Mouse (Mus musculus) spleen, postnatal 4 days (tissue): ENCODE results near the gene Nkx2-4.

Experiments
- DNase-seq, 2 experiments: peaks; one replicate each; pipeline ENCODE4 v3.0.0; 2022; ENCODE audit warnings: low spot score in 2 of 2

Gene Nkx2-4

GRCm38 (mm10) chr2:147085072-147085870, at the start of gene Nkx2-4:
Nkx2-4 (minus strand) TSS chr2:147085445.
- DNase-seq, result no peak

- DNase-seq, result no peak
These were observed 42.1 kb upstream of the Nkx2-4 start for GRCm38 (mm10) chr2:147127366-147127765.

DNA sequence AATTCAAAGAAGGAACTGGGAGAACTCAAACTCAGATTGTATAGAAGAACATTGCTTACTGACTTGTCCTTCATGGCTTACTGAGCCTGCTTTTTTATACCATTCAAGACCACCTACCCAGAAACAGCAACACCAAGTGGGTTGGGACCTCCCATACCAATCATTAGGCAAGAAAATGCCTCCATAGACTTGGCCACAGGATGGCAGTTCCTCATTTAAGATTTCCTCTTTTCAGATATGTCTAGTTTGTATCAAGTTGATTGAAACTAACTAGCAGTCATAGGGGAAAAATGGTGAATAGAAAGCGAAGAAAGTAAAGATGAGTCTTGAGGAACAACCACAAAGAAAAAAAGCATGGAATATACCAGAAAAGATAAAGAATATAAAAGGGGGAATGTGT, 34.5 kb upstream of the Nkx2-4 start:
- DNase-seq, result no peak

DNA sequence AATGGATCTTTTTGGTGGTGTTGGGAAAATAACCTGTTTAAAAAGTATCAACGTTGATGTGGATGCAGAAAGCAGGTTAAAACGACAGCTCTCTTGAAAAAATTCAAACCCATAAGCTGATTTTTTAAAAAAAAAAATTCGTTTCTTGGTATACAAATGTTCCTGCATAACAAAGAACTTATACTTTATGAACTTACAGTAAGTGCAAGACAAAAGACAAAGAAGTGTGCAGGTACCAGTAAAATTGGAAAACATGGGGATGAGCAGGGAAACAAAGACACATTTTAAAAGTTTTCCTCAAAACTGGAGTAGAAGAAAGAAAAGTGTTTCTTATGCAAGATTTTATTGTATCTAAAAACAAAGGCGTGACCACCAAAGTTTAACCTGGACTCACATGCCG, 1.2 kb upstream of the Nkx2-4 start:
- DNase-seq, result no peak

DNA sequence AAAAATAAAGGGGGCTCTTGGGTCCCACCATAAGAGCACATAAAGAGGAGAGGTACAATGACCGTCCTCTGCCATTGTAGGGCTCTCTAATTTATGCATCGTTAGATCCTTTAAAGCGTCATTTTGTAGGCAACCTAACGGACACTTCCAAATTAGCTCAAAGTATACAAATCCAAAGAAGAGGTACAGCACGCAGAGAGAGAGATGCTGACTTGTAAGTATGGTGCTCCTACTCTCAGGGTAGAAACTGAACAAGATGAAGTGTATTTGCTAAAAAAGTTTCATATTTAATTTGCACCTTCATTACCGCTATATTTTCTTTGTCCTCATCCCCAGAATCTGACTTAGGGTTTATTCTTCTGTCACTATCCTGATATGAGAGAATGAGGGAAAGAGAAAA, 692 bp upstream of the Nkx2-4 start:
- DNase-seq, result no peak

GRCm38 (mm10) chr2:147084366-147085071, 726 bp downstream of the Nkx2-4 start:
- DNase-seq, result peak; percentile 13 to 67

DNA sequence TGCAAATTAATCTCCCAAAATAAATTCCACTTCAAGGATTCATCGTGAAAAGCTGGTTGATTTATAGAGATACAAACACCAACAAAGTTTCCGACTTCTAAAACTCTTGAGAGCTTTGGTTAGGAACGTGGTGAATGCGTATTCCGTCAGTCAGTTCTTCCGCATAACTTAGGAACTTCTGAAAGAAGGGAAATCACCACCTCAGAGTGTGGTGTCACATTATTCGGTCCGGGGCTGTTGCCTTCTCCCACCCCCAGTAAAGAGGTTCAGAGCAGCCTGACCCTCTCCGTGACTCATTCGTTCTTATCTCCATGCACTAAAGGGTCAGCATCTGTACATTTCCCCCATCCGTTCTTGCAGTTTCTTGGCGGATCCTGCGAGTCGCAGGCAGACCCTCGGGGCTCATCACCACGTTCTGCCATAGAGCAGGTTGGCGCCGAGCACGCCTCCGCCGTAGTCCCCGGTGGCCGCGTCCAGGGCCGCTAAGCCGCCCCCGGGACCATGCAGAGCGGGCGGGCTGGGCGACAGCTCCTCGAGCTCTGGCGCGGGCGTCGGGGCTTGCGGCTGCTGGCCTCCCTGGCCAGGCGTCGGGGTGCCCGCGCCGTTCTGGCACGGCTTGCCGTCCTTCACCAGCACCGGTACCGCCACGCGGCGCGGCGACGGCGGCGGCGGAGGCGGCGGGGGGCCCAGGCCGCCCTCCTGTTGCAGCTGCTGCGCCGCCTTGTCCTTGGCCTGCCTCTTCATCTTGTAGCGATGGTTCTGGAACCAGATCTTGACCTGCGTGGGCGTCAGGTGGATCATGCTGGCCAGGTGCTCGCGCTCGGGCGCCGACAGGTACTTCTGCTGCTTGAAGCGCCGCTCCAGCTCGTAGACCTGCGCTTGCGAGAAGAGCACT, 1.5 kb downstream of the Nkx2-4 start:
- DNase-seq, result peak in 1 of 2 experiments; percentile 13

GRCm38 (mm10) chr2:147082391-147082790, 2.9 kb downstream of the Nkx2-4 start:
- no peak for DNase-seq

GRCm38 (mm10) chr2:147074399-147074798, 10.8 kb downstream of the Nkx2-4 start:
- no peak for DNase-seq

DNA sequence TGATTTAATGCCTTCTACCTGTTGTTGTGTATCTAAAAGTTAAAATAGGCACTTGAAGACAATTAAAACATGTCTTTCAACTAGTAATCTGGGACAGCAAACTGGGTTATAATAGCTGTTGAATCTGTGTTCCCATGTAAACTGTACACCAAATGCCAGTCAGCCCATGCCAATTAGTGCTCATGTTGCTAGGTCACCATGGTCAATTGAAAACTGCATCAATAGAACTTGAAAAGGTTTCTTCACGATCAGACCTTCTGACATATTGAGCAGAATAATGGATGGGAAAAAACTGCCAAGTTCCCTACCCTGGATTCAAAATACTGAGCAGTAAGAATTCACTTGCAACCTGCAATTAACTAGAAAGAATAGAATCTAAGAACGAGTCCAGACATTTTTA, 11.3 kb downstream of the Nkx2-4 start:
- DNase-seq, result no peak

DNA sequence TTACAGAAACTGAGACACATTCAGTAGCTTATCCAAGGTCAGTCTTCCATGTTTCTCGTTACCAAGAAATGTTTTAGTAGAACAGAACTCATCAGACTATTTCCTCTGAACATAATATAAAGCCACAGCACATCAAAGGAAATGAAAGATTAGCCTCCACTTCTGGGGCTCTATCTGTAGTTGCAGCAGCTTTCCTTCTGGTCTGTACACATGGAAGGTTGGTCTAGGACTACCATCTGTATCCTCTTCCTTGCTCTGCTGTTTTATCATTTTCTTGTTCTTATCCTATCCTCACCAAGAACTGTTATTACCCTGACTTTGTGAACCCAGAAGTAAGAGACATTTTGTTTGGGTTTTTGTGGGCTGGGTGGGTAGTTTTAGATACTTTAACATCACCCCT, 14.9 kb downstream of the Nkx2-4 start:
- no peak for DNase-seq

DNA sequence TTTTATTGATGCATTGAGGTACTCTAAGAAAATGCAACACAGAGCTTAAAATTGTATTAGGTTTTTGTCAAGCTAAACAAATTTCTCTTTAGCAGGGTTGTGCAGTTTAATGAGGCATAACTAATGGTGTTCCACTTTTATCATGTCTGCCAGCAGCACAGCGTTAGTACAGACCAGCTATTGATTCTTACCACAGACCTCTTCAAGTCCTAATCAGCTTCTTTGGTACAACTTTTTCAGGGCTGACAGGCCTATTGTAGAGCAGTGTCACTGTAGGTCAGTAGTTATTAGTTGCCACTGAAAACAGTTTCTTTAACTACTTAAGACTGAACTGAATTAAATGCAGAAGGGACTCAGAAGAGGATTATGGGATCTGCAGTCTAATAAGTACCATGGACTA, 16.2 kb downstream of the Nkx2-4 start:
- DNase-seq, result no peak

DNA sequence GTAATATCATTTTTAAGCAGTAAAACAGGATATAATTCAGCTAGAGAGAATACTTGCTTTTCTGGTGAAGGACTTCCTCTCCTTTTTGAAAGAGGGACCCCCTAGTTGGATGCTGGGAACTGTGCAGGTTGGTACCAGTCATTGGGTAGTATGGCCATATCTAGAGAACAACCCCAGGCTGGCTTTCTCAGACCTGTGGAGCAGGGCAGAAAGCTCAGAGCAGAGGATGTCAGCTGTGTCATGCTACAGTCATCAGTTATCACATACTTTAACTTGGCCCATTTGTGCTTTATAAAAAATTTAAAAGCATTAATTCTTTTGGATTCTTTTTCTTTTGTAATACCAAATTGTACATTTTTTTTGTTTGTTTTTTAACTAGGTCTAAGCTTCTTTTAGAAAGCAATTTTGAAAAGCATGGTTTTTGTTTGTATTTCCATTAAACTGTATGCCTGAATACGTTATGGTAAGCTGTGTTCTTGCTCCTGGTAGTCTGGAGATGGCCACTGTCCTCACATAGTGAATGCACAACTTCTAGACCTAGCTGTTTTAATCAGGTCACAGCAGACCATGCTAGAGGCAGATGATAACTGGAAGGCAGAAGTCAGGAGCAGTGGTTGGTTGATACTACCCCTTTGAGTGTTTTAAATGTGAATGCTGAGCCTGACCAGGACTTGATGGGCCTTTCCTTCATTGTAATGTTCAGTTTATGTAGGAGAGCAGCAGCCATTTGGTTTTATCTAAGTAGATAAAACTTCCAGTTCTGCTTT, 17.6 kb downstream of the Nkx2-4 start:
- no peak for DNase-seq

DNA sequence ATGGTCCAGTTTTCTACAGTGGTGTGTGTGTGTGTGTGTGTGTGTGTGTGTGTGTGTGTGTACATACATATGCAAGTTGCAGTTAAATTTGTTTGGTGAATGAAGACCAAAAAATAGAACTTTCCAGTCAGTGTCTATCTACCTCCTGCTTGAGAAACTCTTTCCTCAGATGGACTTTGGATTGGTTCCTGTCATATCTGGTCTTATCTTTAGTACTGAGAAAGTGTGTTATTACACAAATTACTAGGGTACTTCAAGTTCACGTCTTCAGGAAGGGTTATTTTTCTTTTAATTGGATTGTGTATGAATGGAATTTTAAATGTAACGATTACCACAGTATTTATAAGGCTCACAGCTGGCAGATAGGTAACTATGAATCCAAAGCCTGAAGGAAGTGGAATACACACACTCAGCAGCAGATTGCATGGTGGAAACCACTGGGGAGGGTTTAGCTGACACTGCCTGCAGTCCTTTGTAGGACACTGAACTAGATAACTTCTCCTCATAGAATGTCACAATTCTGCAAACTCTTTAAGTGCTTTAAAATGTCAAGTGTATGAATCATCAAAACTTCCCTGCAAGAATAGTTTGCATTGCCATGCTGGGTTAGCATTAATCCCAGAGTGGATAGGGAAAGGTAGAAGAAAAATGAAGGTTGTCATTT, 31.9 kb downstream of the Nkx2-4 start:
- no peak for DNase-seq

- DNase-seq, result no peak
These were observed 38.2 kb downstream of the Nkx2-4 start for GRCm38 (mm10) chr2:147047051-147047450.

DNA sequence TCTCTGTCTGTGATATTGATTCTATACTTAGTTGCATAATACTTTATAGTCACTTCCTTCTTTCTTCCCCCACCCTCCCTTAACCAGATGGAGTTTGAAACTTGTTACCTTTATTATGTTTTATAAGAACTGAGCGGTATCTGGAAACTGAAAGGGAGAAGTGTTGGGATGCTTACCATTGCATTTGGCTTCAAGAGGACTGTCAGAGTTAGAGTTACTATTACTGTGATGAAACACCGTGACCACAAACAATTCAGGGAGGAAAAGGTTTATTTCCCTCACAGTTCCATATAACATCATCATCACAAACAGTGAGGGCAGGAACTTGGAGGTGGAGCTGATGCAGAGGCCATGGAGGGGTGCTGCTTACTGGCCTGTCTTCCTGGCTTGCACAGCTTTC, 49.4 kb downstream of the Nkx2-4 start:
- DNase-seq, result no peak
